Mouse (Mus musculus): Measurements from ENCODE around the gene Slc7a8. TPM values are rescaled to one million over a fixed set of nuclear protein-coding genes. Genes with fewer than 3 reads are reported as not detected.

Gene Slc7a8
- polyA plus RNA-seq, 1 experiment from 2014 or later, result 1.9 TPM

DNA sequence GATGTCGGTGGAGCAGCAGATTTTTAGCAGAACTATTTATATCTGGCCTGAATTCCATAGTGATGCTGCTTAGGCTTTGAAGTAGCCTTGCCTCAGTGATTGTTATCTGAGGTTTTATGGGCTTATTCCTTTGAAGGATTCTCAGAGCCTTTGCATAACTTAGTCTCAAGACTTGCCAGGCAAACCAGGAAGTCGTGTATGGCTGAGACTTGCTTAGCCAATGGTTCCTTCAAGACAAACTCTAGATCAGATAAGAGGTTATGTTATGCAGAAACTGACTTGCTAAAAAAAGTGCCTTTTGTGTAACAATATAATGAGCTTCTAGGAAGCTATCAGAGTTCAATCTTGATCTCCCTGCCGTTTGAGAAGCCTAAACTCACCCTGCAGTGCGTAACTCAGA lies 20.7 kb upstream of the Slc7a8 start:
- H3K36me3 ChIP-seq (ENCODE audit: control insufficient read depth, insufficient read depth, low read length), result no peaks in the 10 kb centered on the region
- H3K27me3 ChIP-seq (ENCODE audit: control insufficient read depth, insufficient read depth, low read depth, low read length), result no peaks in the 10 kb centered on the region
- ATAC-seq (ENCODE audit: low read depth), result no peak
- no peaks in the 10 kb centered on the region for H3K4me1 ChIP-seq (replicated peaks; ENCODE audit: control insufficient read depth, insufficient read depth, low read length)
- H3K4me2 ChIP-seq (ENCODE audit: low read depth, low read length), result no peak overlapping the region
- no peak overlapping the region for H3K4me3 ChIP-seq (ENCODE audit: low read length)
- 61% methylated on average over 4 of the region's 4 CpGs for WGBS
- H3K27ac ChIP-seq (ENCODE audit: low read length), result no peak overlapping the region
- no peaks in the 10 kb centered on the region for H3K9me3 ChIP-seq (ENCODE audit: control insufficient read depth, low read length)
- no peak overlapping the region for H3K9ac ChIP-seq (ENCODE audit: low read length)

- Histone ChIP-seq H3K4me2 (ENCODE audit: low read depth, low read length) (no peak overlapping the region), H3K9me3 (ENCODE audit: control insufficient read depth, low read length) (no peaks in the 10 kb centered on the region), H3K27ac (ENCODE audit: low read length) (no peak overlapping the region), H3K9ac (ENCODE audit: low read length) (no peak overlapping the region), H3K36me3 (ENCODE audit: control insufficient read depth, insufficient read depth, low read length) (no peaks in the 10 kb centered on the region), H3K4me3 (ENCODE audit: low read length) (no peak overlapping the region), H3K4me1 (replicated peaks; ENCODE audit: control insufficient read depth, insufficient read depth, low read length) (no peaks in the 10 kb centered on the region), H3K27me3 (ENCODE audit: control insufficient read depth, insufficient read depth, low read depth, low read length) (no peaks in the 10 kb centered on the region)
- ATAC-seq (ENCODE audit: low read depth), result no peak
- WGBS, result 47% methylated on average over 10 of the region's 10 CpGs
Observed at GRCm38 (mm10) chr14:54799686-54800085, 17.9 kb upstream of the Slc7a8 start.

- no peaks in the 10 kb centered on the region for H3K9me3 ChIP-seq (ENCODE audit: control insufficient read depth, low read length)
- 90% methylated on average over 15 of the region's 15 CpGs for WGBS
- H3K27me3 ChIP-seq (ENCODE audit: control insufficient read depth, insufficient read depth, low read depth, low read length), result no peaks in the 10 kb centered on the region
- no peak for ATAC-seq (ENCODE audit: low read depth)
- H3K27ac ChIP-seq (ENCODE audit: low read length), result no peak overlapping the region
- H3K36me3 ChIP-seq (ENCODE audit: control insufficient read depth, insufficient read depth, low read length), result no peaks in the 10 kb centered on the region
- H3K4me1 ChIP-seq (replicated peaks; ENCODE audit: control insufficient read depth, insufficient read depth, low read length), result no peaks in the 10 kb centered on the region
- no peak overlapping the region for H3K9ac ChIP-seq (ENCODE audit: low read length)
- no peak overlapping the region for H3K4me3 ChIP-seq (ENCODE audit: low read length)
- no peak overlapping the region for H3K4me2 ChIP-seq (ENCODE audit: low read depth, low read length)
Observed at GRCm38 (mm10) chr14:54796760-54797159, 15.0 kb upstream of the Slc7a8 start.

- Histone ChIP-seq H3K9me3 (ENCODE audit: control insufficient read depth, low read length) (no peaks in the 10 kb centered on the region), H3K4me1 (replicated peaks; ENCODE audit: control insufficient read depth, insufficient read depth, low read length) (no peaks in the 10 kb centered on the region), H3K27ac (ENCODE audit: low read length) (no peak overlapping the region), H3K4me2 (ENCODE audit: low read depth, low read length) (no peak overlapping the region), H3K36me3 (ENCODE audit: control insufficient read depth, insufficient read depth, low read length) (no peaks in the 10 kb centered on the region), H3K9ac (ENCODE audit: low read length) (no peak overlapping the region), H3K4me3 (ENCODE audit: low read length) (no peak overlapping the region), H3K27me3 (ENCODE audit: control insufficient read depth, insufficient read depth, low read depth, low read length) (no peaks in the 10 kb centered on the region)
- 48% methylated on average over 1 of the region's 1 CpGs for WGBS
- no peak for ATAC-seq (ENCODE audit: low read depth)
Observed at GRCm38 (mm10) chr14:54795901-54796300, 14.2 kb upstream of the Slc7a8 start.

DNA sequence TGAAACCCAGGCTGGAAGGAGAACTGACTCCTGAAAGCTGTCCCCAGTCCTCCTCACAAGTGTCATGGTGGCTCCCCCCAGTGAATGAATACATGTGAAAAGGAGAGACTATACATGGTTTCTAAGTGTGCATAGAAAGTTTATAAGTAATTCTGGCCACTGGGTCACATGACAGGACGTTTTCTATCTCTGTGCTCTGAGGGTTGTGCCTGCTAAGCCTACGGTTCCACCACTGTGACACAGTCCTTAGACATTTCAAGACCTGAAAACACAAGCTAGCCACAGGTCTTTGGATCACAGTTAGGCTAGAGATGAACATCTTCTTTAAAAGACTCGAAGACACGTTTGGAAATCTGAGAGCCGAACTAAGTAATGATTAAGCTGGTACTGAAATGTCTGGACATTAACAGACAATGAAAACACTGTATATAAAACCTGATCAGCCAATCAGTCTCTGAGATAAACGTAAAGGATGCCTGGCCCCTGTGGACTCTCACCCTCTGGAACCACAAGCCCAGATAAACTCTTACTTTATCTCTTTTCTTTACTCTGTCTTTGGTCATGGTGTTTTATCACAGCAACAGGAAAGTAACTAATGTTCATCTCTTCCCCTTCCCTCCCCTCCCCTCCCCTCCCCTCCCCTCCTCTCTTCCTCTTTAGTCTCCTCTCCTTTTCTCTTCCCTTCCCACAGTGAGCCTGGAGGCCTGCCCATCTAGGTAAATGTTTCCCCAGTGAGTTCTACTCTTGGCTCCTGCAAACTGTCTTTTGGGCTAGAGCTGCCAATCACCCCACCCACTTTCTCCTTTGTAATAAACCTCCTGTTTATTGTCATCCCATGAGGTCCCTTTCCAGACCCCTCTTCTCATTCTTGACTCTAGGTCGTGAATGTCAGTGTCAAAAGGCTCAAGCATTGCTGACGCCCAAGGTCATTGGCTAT lies 12.4 kb upstream of the Slc7a8 start:
- H3K36me3 ChIP-seq (ENCODE audit: control insufficient read depth, insufficient read depth, low read length), result no peaks in the 10 kb centered on the region
- H3K27ac ChIP-seq (ENCODE audit: low read length), result no peak overlapping the region
- H3K9ac ChIP-seq (ENCODE audit: low read length), result no peak overlapping the region
- H3K4me2 ChIP-seq (ENCODE audit: low read depth, low read length), result no peak overlapping the region
- ATAC-seq (ENCODE audit: low read depth), result no peak
- WGBS, result 67% methylated on average over 8 of the region's 8 CpGs
- no peaks in the 10 kb centered on the region; the same call in 1 of the 2 replicates for H3K27me3 ChIP-seq (ENCODE audit: control insufficient read depth, insufficient read depth, low read depth, low read length)
- no peaks in the 10 kb centered on the region for H3K4me1 ChIP-seq (replicated peaks; ENCODE audit: control insufficient read depth, insufficient read depth, low read length)
- no peak overlapping the region for H3K4me3 ChIP-seq (ENCODE audit: low read length)
- H3K9me3 ChIP-seq (ENCODE audit: control insufficient read depth, low read length), result no peaks in the 10 kb centered on the region

DNA sequence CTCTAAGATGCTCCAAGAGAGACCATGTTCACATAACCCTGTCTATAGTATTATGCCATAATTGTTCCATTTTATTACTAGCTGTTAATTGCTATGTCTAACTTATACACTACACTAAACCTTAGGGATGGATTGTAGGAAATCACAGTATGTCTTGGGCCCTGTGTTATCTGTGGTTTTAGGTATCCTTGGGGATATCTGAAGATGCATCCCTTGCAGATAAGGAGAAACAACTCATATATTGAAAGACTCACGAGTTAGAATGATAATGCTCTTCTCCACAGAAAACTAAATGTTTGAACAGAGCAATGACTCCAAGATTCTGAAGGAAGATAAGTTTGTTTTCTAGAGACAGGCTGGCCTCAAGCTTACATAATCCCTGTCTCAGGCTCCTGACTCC lies 11.6 kb upstream of the Slc7a8 start:
- Histone ChIP-seq H3K4me1 (replicated peaks; ENCODE audit: control insufficient read depth, insufficient read depth, low read length) (no peaks in the 10 kb centered on the region), H3K4me2 (ENCODE audit: low read depth, low read length) (no peak overlapping the region), H3K27ac (ENCODE audit: low read length) (no peak overlapping the region), H3K9ac (ENCODE audit: low read length) (no peak overlapping the region), H3K4me3 (ENCODE audit: low read length) (no peak overlapping the region), H3K27me3 (ENCODE audit: control insufficient read depth, insufficient read depth, low read depth, low read length) (no peaks in the 10 kb centered on the region; the same call in 1 of the 2 replicates), H3K36me3 (ENCODE audit: control insufficient read depth, insufficient read depth, low read length) (no peaks in the 10 kb centered on the region), H3K9me3 (ENCODE audit: control insufficient read depth, low read length) (no peaks in the 10 kb centered on the region)
- WGBS, result 21% methylated on average over 1 of the region's 1 CpGs
- no peak for ATAC-seq (ENCODE audit: low read depth)

- Histone ChIP-seq H3K9ac (ENCODE audit: low read length) (no peak overlapping the region), H3K4me1 (replicated peaks; ENCODE audit: control insufficient read depth, insufficient read depth, low read length) (no peaks in the 10 kb centered on the region), H3K9me3 (ENCODE audit: control insufficient read depth, low read length) (no peaks in the 10 kb centered on the region), H3K27me3 (ENCODE audit: control insufficient read depth, insufficient read depth, low read depth, low read length) (no peaks in the 10 kb centered on the region; the same call in 1 of the 2 replicates), H3K27ac (ENCODE audit: low read length) (no peak overlapping the region), H3K4me2 (ENCODE audit: low read depth, low read length) (no peak overlapping the region), H3K36me3 (ENCODE audit: control insufficient read depth, insufficient read depth, low read length) (no peaks in the 10 kb centered on the region), H3K4me3 (ENCODE audit: low read length) (no peak overlapping the region)
- no peak for ATAC-seq (ENCODE audit: low read depth)
- WGBS, result 66% methylated on average over 6 of the region's 6 CpGs
Observed at GRCm38 (mm10) chr14:54792166-54792565, 10.4 kb upstream of the Slc7a8 start.

GRCm38 (mm10) chr14:54788231-54788630 lies 6.5 kb upstream of the Slc7a8 start:
- Histone ChIP-seq H3K4me3 (ENCODE audit: low read length) (no peak overlapping the region), H3K27ac (ENCODE audit: low read length) (no peak overlapping the region), H3K27me3 (ENCODE audit: control insufficient read depth, insufficient read depth, low read depth, low read length) (no peaks in the 10 kb centered on the region; the same call in none of the 2 replicates), H3K9me3 (ENCODE audit: control insufficient read depth, low read length) (no peaks in the 10 kb centered on the region), H3K36me3 (ENCODE audit: control insufficient read depth, insufficient read depth, low read length) (no peaks in the 10 kb centered on the region), H3K4me1 (replicated peaks; ENCODE audit: control insufficient read depth, insufficient read depth, low read length) (no peaks in the 10 kb centered on the region; the same call in 1 of the 2 replicates), H3K9ac (ENCODE audit: low read length) (no peak overlapping the region), H3K4me2 (ENCODE audit: low read depth, low read length) (no peak overlapping the region)
- ATAC-seq (ENCODE audit: low read depth), result no peak
- WGBS, result 94% methylated on average over 5 of the region's 5 CpGs

- ATAC-seq (ENCODE audit: low read depth), result no peak
- H3K27ac ChIP-seq (ENCODE audit: low read length), result no peak overlapping the region
- H3K9ac ChIP-seq (ENCODE audit: low read length), result no peak overlapping the region
- no peaks in the 10 kb centered on the region for H3K9me3 ChIP-seq (ENCODE audit: control insufficient read depth, low read length)
- no peak overlapping the region for H3K4me2 ChIP-seq (ENCODE audit: low read depth, low read length)
- H3K27me3 ChIP-seq (ENCODE audit: control insufficient read depth, insufficient read depth, low read depth, low read length), result peaks cover 5% of the 10 kb centered on the region
- 58% methylated on average over 4 of the region's 4 CpGs for WGBS
- no peaks in the 10 kb centered on the region for H3K36me3 ChIP-seq (ENCODE audit: control insufficient read depth, insufficient read depth, low read length)
- no peak overlapping the region for H3K4me3 ChIP-seq (ENCODE audit: low read length)
- no peaks in the 10 kb centered on the region; the same call in 1 of the 2 replicates for H3K4me1 ChIP-seq (replicated peaks; ENCODE audit: control insufficient read depth, insufficient read depth, low read length)
Observed at GRCm38 (mm10) chr14:54787226-54787625, 5.5 kb upstream of the Slc7a8 start.

Measured in lung, embryonic 16.5 days (tissue).